Mouse (Mus musculus) B cell, adult 2 months (primary cell): ENCODE results near the gene Mpv17l.
"Not testable (repeated sequence)": the region's sequence is repeated elsewhere in the genome, so short reads cannot be mapped to it uniquely, and the experiment has no call there.

Experiments used
- DNase-seq, 2 experiments: peaks; one replicate each; pipeline ENCODE4 v3.0.0; 2022

Gene Mpv17l

GRCm38 (mm10) chr16:13940139-13940846 lies 37.3 kb downstream of the Mpv17l start:
- peak in 1 of 2 experiments; percentile 14 for DNase-seq

- DNase-seq, result no peak
Measured at GRCm38 (mm10) chr16:13940847-13941395, 38.0 kb downstream of the Mpv17l start.

GRCm38 (mm10) chr16:13944178-13944577 lies 41.2 kb downstream of the Mpv17l start:
- peak in 1 of 2 experiments; percentile 30 for DNase-seq

GRCm38 (mm10) chr16:13944752-13945151 lies 41.8 kb downstream of the Mpv17l start:
- no peak for DNase-seq

- no peak for DNase-seq
Measured at GRCm38 (mm10) chr16:13945153-13945552, 42.2 kb downstream of the Mpv17l start.

GRCm38 (mm10) chr16:13946306-13946705 lies 43.3 kb downstream of the Mpv17l start:
- no peak for DNase-seq

GRCm38 (mm10) chr16:13951245-13951644 lies 48.3 kb downstream of the Mpv17l start:
- no peak for DNase-seq

- DNase-seq, result no peak
Measured at GRCm38 (mm10) chr16:13962053-13962452, 59.1 kb downstream of the Mpv17l start.

- no peak for DNase-seq
Measured at GRCm38 (mm10) chr16:13969096-13969495, 66.1 kb downstream of the Mpv17l start.

GRCm38 (mm10) chr16:13972051-13972450 lies 69.1 kb downstream of the Mpv17l start:
- no peak for DNase-seq

GRCm38 (mm10) chr16:13976358-13976896 lies 73.5 kb downstream of the Mpv17l start:
- DNase-seq, result not testable (repeated sequence)

GRCm38 (mm10) chr16:13977026-13977425 lies 74.1 kb downstream of the Mpv17l start:
- not testable (repeated sequence) for DNase-seq

GRCm38 (mm10) chr16:13981726-13982125 lies 78.8 kb downstream of the Mpv17l start:
- not testable (repeated sequence) for DNase-seq

- DNase-seq, result no peak
Measured at GRCm38 (mm10) chr16:13983161-13983560, 80.2 kb downstream of the Mpv17l start.

- no peak for DNase-seq
Measured at GRCm38 (mm10) chr16:13986197-13986573, 83.2 kb downstream of the Mpv17l start.

GRCm38 (mm10) chr16:13986574-13987478 lies 83.9 kb downstream of the Mpv17l start, which contains the start of the genes 2900011O08Rik and Ifitm7:
TSS of gene 2900011O08Rik (plus strand) at chr16:13986604.
TSS of gene Ifitm7 (minus strand) at chr16:13986888.
- DNase-seq, result peak in 1 of 2 experiments; percentile 1

- DNase-seq, result no peak
Measured at GRCm38 (mm10) chr16:13992518-13993248, 89.7 kb downstream of the Mpv17l start.

GRCm38 (mm10) chr16:13994076-13994475 lies 91.1 kb downstream of the Mpv17l start:
- no peak for DNase-seq

- DNase-seq, result no peak
Measured at GRCm38 (mm10) chr16:13994502-13994901, 91.5 kb downstream of the Mpv17l start.
